Mouse (Mus musculus) stomach, embryonic 16.5 days (tissue): ENCODE measurements around the gene C9. TPM values are rescaled to one million over a fixed set of nuclear protein-coding genes. Genes with fewer than 3 reads are reported as not detected.

Experiments used
- ATAC-seq: fragments of 200-750 bp; cut with Nextera tagmentation; 2 replicates; pipeline ENCODE4 v1.8.0; 2017; ENCODE audit warnings: moderate number of reproducible peaks, moderate TSS enrichment; ENCODE audit not compliant: insufficient read depth, low FRiP score
- H3K27ac ChIP-seq: fragments of 300-500 bp; sonication (generic); 2 replicates; pipeline ENCODE4 v1.5.1; 2014; ENCODE audit warnings: low read length
- H3K27me3 ChIP-seq: fragments of 300-500 bp; sonication (generic); 2 replicates; pipeline ENCODE4 v1.6.1; 2014; ENCODE audit warnings: low read length, control low read depth, mixed read lengths; ENCODE audit not compliant: control insufficient read depth, insufficient read depth
- H3K36me3 ChIP-seq: fragments of 300-500 bp; sonication (generic); 2 replicates; pipeline ENCODE4 v1.6.1; 2014; ENCODE audit warnings: low read length; ENCODE audit not compliant: control insufficient read depth, insufficient read depth
- H3K4me1 ChIP-seq: fragments of 300-500 bp; sonication (generic); 2 replicates; pipeline ENCODE4 v1.6.1; 2014; ENCODE audit warnings: low read length, control low read depth, mixed read lengths; ENCODE audit not compliant: control insufficient read depth, insufficient read depth
- H3K4me2 ChIP-seq: fragments of 300-500 bp; sonication (generic); 2 replicates; pipeline ENCODE4 v1.6.1; 2014; ENCODE audit warnings: low read depth, low read length, mixed read lengths
- H3K4me3 ChIP-seq: fragments of 300-500 bp; sonication (generic); replicated peaks from 2 replicates; pipeline ENCODE4 v1.5.1; 2014; ENCODE audit warnings: mild to moderate bottlenecking, low read length
- H3K9ac ChIP-seq: fragments of 300-500 bp; sonication (generic); 2 replicates; pipeline ENCODE4 v1.6.1; 2014; ENCODE audit warnings: low read length
- H3K9me3 ChIP-seq: fragments of 300-500 bp; sonication (generic); replicated peaks from 2 replicates; pipeline ENCODE4 v1.6.1; 2016; ENCODE audit warnings: low read length, control low read depth; ENCODE audit not compliant: control insufficient read depth
- WGBS: fragments of 180-500 bp; shearing (Covaris S2); extraction: QIAGEN DNeasy Blood & Tissue Kit; methylation state at CpG from one replicate; pipeline ENCODE4 v1.1.7; 2014; 5-methylcytosine and 5-hydroxymethylcytosine counted together
- polyA plus RNA-seq: library from polyadenylated mRNA; unstranded; fragments of >200 nt; fragmentation: Nextera tagmentation; extraction: Ambion mirVana; gene quantifications from 2 replicates; pipeline ENCODE4 v1.2.1, GENCODE M21; 2015

C9 gene
- polyA plus RNA-seq, 1 experiment from 2014 or later, result 0.53 TPM

DNA sequence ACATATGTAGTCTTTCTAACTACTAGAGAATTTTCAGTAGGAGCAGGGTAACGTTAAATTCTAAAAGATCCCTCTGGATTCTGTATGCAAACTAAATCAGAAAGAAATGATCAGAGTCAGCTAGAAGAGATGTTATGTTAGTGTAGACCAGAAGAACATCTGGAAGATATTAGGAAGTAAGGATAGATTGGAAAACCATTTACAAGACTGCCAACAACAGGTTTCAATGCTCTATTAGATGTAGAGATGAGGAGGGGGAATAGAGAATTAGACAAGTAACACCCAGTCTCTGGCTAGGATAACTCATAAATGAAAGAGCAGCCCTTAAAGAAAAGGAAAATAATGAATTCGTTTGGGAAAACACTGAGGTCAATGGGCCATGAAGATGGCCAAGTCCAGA lies 9.3 kb downstream of the C9 start:
- WGBS, result 70% methylated on average over 2 of the region's 2 CpGs

DNA sequence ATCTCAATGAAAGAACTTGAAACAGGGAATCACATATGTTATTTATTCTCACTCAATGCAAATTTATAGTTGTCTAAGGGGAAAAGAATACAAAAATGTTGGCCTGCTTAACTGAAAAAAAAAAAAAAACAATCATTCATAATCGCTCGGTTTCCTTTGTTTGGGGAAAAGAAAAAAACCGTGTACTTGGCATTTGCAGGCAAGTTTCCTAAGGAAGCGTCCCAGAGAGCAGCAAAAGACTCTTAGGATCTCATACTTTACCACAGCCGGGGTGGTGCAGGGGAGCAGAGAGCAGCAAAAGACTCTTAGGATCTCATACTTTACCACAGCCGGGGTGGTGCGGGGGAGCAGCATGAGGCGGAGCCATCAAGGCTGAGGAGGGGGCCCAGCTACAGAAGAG lies 16.3 kb downstream of the C9 start:
- no peaks in the 10 kb centered on the region for H3K36me3 ChIP-seq
- H3K4me1 ChIP-seq, result no peaks in the 10 kb centered on the region
- no peak overlapping the region for H3K9ac ChIP-seq
- no peaks in the 10 kb centered on the region for H3K27me3 ChIP-seq
- no peak overlapping the region for H3K27ac ChIP-seq
- no peaks in the 10 kb centered on the region for H3K9me3 ChIP-seq
- 55% methylated on average over 8 of the region's 8 CpGs for WGBS
- no peak overlapping the region for H3K4me2 ChIP-seq
- no peak overlapping the region for H3K4me3 ChIP-seq
- ATAC-seq, result no peak

More for the DNA sequence above, 9.3 kb downstream of the C9 start:
- H3K27ac ChIP-seq, result no peak overlapping the region
- no peaks in the 10 kb centered on the region for H3K4me1 ChIP-seq
- no peaks in the 10 kb centered on the region for H3K9me3 ChIP-seq
- H3K4me3 ChIP-seq, result no peak overlapping the region
- no peak for ATAC-seq
- no peaks in the 10 kb centered on the region for H3K36me3 ChIP-seq
- no peak overlapping the region for H3K4me2 ChIP-seq
- no peak overlapping the region for H3K9ac ChIP-seq
- no peaks in the 10 kb centered on the region for H3K27me3 ChIP-seq

DNA sequence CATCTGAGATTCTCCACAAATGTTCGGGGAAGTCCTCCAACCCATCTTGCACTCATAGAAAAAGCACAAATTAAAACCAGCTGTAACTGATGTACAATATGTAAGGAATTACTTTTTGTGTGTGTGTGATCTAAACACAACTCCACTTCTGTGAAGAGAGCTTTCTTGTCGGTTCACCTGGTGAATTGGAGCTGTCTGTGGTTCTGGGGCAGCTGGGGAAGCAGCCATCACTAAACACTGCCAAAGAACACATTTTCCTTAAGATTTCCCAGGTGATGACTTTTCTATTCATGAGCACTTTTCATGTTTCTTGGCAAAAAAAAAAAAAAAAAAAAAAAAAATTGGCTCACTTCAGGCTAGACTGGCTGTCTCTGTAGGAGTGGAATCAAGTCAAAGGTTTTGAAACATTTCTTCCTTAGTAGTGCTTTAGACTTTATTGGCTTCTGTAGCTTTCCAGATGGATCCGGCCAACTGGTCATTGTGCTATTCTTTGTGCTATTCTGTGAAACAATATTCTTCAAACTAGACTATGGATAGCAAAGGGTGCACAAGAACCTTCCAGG lies 18.3 kb downstream of the C9 start:
- H3K4me3 ChIP-seq, result no peak overlapping the region
- no peak overlapping the region for H3K4me2 ChIP-seq
- H3K36me3 ChIP-seq, result no peaks in the 10 kb centered on the region
- no peaks in the 10 kb centered on the region for H3K27me3 ChIP-seq
- H3K9ac ChIP-seq, result no peak overlapping the region
- H3K27ac ChIP-seq, result no peak overlapping the region
- no peak for ATAC-seq
- no peaks in the 10 kb centered on the region for H3K4me1 ChIP-seq
- WGBS, result 68% methylated on average over 3 of the region's 3 CpGs
- H3K9me3 ChIP-seq, result no peaks in the 10 kb centered on the region

DNA sequence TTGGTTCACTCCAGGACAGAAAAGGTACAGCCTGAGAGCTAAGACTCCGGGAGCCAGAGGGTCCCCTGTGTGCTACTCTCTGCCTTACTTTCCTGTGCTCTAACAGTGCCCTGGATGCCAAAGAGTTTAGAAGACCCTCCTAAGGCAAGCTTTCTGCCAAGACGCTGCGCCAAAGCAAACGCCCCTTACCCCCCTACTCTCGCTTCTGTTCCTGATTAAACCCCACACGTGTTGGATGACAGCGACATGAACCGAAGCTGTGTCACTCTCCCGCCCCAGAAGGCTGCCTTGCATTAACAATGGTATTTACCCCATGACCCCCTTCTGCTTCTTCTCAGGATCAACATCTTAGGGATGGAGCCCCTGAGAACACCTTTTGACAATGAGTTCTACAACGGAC lies 21.9 kb downstream of the C9 start:
- Histone ChIP-seq H3K9ac (no peak overlapping the region), H3K27me3 (no peaks in the 10 kb centered on the region), H3K27ac (no peak overlapping the region), H3K4me3 (no peak overlapping the region), H3K36me3 (no peaks in the 10 kb centered on the region), H3K4me1 (no peaks in the 10 kb centered on the region), H3K9me3 (no peaks in the 10 kb centered on the region), H3K4me2 (no peak overlapping the region)
- 78% methylated on average over 10 of the region's 10 CpGs for WGBS
- ATAC-seq, result no peak

DNA sequence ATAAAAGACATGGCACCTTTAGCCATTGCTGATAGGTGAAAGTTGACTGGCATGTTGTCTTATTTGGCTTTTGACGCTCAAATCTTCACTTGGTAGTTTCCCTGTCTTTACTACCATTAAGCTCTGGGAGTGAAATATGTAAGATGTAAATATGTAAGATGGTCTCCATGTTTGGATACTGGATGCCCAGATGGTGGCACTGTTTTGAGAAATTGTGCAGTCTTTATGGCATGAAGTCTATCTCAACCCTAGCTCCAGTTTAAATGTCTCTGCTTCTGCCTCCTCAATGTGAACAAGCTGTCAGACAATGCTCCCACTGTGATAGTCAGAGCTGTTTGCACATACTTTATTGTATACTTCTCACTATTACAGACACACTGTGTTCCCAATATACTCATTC lies 23.7 kb downstream of the C9 start:
- no peak overlapping the region for H3K27ac ChIP-seq
- no peak for ATAC-seq
- WGBS, result 87% methylated on average over 1 of the region's 1 CpGs

DNA sequence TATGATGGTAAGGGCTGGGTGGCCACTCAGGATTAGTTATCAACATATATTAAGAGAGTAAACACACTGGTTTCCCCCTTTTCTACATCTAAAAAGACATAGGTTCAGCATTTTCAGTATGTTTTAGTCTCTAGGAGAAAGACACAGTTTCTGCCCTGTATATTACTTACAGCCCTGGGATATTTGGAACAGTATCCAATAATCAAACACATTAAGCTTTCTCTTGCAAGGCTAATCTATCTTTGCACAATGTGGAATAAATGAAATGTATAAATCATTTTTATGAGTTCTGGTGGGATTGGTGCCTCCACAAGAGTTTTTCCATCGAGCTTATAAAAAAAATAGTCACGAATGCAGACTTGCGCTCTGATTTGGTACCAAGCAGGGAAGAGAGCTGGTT lies 24.3 kb downstream of the C9 start:
- no peak overlapping the region for H3K4me2 ChIP-seq
- H3K9me3 ChIP-seq, result no peaks in the 10 kb centered on the region
- no peaks in the 10 kb centered on the region for H3K27me3 ChIP-seq
- H3K4me1 ChIP-seq, result no peaks in the 10 kb centered on the region
- no peak overlapping the region for H3K9ac ChIP-seq
- ATAC-seq, result no peak
- WGBS, result 82% methylated on average over 3 of the region's 3 CpGs
- H3K27ac ChIP-seq, result no peak overlapping the region
- H3K36me3 ChIP-seq, result no peaks in the 10 kb centered on the region
- H3K4me3 ChIP-seq, result no peak overlapping the region

More for the DNA sequence above, 23.7 kb downstream of the C9 start:
- no peaks in the 10 kb centered on the region for H3K27me3 ChIP-seq
- no peaks in the 10 kb centered on the region for H3K36me3 ChIP-seq
- no peak overlapping the region for H3K4me2 ChIP-seq
- no peaks in the 10 kb centered on the region for H3K9me3 ChIP-seq
- no peak overlapping the region for H3K9ac ChIP-seq
- H3K4me3 ChIP-seq, result no peak overlapping the region
- no peaks in the 10 kb centered on the region for H3K4me1 ChIP-seq

DNA sequence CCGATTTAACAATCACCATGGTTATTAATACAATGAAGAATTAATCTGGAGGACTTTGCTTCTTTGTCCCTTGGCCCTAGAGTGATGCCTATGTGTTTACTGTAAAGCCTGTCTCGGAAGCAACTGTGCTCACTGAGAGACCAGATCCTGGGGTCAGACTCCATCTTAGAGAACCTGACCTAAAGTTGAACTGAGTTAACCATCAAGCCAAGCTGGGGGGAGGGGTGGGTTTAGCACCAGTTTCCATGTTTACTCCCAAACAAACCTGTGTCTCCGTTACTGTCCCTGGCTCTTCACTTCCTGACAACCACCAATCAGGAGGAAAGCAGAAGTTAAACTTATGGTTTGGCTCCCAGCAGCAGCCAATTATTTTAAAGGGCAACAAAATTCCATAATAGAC lies 38.4 kb downstream of the C9 start:
- Histone ChIP-seq H3K4me3 (no peak overlapping the region), H3K9me3 (no peaks in the 10 kb centered on the region), H3K4me2 (no peak overlapping the region), H3K27me3 (no peaks in the 10 kb centered on the region), H3K9ac (no peak overlapping the region), H3K27ac (no peak overlapping the region), H3K4me1 (no peaks in the 10 kb centered on the region), H3K36me3 (no peaks in the 10 kb centered on the region)
- WGBS, result 59% methylated on average over 3 of the region's 3 CpGs
- ATAC-seq, result no peak

DNA sequence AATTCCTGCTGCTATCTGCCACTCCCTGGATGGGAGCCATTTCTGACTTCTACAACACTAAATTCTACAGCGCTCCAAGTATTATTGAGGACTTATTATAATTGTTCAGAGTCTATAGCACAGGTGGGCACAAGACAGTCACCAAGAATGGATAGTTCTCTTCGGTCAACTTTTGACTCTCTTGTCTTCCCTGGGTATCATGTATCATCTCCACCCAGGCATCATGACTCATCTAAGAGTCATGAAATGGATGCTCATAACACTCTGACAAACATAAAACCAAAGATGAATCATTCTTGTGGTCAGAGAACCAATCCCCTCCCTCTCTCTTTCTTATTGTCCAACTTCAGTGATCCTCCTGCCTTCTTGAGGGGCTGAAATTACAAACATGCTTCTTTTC lies 47.3 kb downstream of the C9 start:
- Histone ChIP-seq H3K9ac (no peak overlapping the region), H3K27ac (no peak overlapping the region), H3K9me3 (no peaks in the 10 kb centered on the region), H3K4me2 (no peak overlapping the region), H3K36me3 (no peaks in the 10 kb centered on the region), H3K4me3 (no peak overlapping the region), H3K27me3 (no peaks in the 10 kb centered on the region), H3K4me1 (no peaks in the 10 kb centered on the region)
- WGBS, result 86% methylated on average over 2 of the region's 2 CpGs
- ATAC-seq, result no peak

DNA sequence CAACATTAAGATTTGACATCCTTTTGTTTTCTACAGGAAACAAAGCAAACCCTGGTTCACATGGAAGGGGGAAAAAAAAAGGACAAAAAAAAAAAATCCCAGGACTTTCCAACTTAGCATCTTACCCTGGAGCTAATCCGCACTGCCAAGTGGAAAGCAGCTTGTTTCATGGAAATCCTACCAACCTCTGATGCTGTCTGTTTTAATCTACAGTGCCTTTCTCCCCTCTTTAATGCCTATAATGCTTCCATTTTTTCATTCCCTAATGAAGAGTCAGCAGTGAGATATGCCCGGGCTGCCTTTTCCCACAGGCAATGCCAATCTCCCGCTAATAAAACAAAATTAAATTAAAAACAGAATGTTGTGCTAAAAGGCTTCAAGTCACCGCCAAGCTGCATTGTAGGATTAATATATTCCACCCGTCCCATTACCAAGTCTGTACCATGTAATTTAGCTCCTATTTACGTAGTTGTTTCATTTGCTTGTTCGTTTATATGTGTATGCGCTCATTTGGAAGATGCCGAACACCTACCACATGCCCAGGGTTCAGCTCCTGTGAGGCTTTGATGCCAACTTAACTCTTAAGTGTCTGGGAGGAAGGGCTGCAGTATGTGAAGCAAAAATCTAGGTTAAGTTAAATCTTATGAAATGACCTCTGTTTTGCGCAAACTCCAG lies 53.4 kb downstream of the C9 start:
- ATAC-seq, result no peak
- H3K27me3 ChIP-seq, result no peaks in the 10 kb centered on the region
- H3K4me3 ChIP-seq, result no peak overlapping the region
- no peaks in the 10 kb centered on the region for H3K9me3 ChIP-seq
- no peak overlapping the region for H3K9ac ChIP-seq
- H3K4me1 ChIP-seq, result no peaks in the 10 kb centered on the region
- 82% methylated on average over 10 of the region's 10 CpGs for WGBS
- no peak overlapping the region for H3K4me2 ChIP-seq
- no peaks in the 10 kb centered on the region for H3K36me3 ChIP-seq
- no peak overlapping the region for H3K27ac ChIP-seq
